Mouse (Mus musculus) erythroblast, adult 5-6 weeks (primary cell): Measurements from ENCODE around the gene Jarid2. TPM values are rescaled to one million over a fixed set of nuclear protein-coding genes. Genes with fewer than 3 reads are reported as not detected.

Experiments
- ATAC-seq: replicated peaks from 2 replicates; pipeline ENCODE4 v1.8.0; 2016; ENCODE audit warnings: moderate number of reproducible peaks, mild to moderate bottlenecking, moderate TSS enrichment, inconsistent platforms; ENCODE audit not compliant: poor library complexity, low FRiP score, severe bottlenecking
- total RNA-seq, 2 experiments: library from RNA; stranded (forward) in 1 of 2; stranded (reverse) in 1 of 2; fragments of 150-400 nt in 1 of 2; fragments of 200-764, 138-1000 nt in 1 of 2; gene quantifications; 2 replicates each; pipeline versions ENCODE4 v1.2.3 to v1.2.4; 2015 to 2017; ENCODE audit warnings: low replicate concordance in 2 of 2

Gene Jarid2
- total RNA-seq, 2 experiments from 2014 or later = 10.1 to 25.9 TPM

DNA sequence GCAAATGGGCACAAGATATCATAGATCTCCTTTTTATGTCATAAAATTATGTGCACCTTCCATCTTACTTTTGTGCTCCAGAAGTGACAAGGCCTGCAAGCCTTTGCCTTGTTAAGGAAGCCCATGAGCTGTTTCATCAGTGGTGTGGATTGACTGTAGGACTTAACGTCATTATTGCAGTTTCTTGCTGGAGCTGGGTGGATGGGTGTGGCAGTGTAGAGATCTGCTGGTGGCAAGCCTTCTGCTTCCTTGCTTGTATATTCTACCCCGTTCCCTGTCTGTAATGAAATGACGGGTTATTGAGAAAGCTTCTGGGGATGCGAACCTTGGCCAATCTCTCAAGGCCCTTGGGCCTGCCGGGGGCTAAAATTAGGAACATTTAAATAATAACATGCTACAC is 99.6 kb downstream of the Jarid2 start:
- ATAC-seq = no peak

- no peak for ATAC-seq
Measured at GRCm38 (mm10) chr13:44832104-44832503, 102.8 kb downstream of the Jarid2 start.

DNA sequence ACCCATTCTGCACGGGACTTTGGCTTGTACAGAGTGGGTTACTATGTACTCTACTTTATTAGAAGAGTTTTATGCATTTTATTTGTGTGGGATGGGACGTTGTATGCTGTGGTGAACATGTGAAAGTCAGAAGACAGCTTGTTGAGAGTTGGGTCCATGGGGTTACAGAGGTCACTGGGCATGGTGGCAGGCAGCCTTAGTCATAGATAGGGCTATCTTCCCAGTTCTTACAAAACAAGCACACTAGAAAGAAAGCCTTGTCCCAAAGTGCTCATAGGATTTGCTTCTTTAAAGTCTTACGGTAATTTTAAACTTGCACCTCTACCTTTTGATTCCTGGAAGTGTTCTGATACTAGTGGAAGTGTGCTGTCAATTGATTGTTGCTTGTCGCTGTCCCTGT is 103.6 kb downstream of the Jarid2 start:
- ATAC-seq = no peak

- ATAC-seq = no peak
Measured at GRCm38 (mm10) chr13:44833353-44833752, 104.1 kb downstream of the Jarid2 start.

- no peak for ATAC-seq
Measured at GRCm38 (mm10) chr13:44837445-44837844, 108.2 kb downstream of the Jarid2 start.

DNA sequence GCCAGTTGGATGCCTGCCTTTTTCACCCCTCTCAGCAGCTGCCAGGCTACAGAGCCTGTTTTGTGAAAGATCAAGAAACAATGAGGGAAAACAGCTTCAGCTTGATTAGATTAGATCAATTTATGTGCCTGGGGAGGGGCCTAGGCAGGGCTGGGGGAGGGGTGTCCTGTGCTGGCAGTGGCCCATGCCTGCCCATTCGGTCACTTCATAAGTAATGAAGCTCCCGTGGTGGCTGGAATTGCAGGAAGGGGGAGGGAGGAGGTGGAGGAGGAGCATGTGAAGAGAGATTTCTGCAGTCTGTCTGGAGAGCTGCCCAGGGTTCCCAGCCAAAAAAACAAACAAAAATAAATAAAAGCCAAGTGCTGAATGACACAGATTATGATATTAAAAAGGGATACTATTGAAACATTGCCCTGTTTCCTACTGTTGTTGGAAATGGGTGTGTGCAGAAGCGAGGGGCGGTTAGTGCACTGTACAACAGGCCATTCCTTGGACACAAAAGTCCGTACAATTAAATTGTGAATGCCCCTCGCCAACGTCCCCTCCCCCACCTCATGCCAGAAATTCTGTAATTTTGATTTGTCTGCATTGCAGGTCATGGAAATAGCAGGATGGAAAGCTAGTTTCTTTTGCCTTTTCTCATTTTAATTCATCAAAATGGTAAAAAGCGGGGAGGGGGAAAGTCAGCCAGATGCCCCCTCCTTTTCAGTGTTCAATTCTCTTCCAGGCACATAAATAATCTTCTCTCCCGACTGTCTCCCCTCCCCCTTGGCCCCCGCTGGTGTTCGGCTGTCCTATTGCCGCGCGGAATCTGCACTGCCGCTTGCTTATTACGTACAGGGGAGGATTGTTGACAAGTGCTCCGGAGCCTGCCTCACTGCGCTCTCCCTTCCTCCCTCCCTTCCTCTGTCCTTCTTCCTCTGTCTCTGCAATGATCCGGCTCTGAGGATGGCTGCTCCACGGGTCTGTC is 110.9 kb downstream of the Jarid2 start:
- no peak for ATAC-seq

- no peak for ATAC-seq
Measured at GRCm38 (mm10) chr13:44851426-44851825, 122.2 kb downstream of the Jarid2 start.

GRCm38 (mm10) chr13:44852024-44852423 is 122.8 kb downstream of the Jarid2 start:
- no peak for ATAC-seq

DNA sequence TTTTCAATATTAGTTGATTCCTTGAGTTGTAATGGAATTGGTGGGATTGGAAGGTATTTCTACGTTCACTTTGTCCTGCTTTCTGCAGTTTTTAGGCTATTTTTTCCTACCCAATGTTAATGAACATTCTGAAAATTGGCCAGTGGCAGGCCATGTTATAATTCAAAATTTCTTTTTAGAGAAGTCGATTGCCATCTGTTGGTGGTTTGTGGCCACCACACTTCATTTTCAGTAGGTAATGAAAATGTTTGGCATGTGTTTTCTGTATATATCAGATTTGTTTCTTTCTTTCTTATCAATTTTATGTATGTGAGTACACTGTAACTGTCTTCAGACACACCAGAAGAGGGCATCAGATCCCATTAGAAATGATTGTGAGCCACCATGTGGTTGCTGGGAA is 136.3 kb downstream of the Jarid2 start:
- no peak for ATAC-seq

DNA sequence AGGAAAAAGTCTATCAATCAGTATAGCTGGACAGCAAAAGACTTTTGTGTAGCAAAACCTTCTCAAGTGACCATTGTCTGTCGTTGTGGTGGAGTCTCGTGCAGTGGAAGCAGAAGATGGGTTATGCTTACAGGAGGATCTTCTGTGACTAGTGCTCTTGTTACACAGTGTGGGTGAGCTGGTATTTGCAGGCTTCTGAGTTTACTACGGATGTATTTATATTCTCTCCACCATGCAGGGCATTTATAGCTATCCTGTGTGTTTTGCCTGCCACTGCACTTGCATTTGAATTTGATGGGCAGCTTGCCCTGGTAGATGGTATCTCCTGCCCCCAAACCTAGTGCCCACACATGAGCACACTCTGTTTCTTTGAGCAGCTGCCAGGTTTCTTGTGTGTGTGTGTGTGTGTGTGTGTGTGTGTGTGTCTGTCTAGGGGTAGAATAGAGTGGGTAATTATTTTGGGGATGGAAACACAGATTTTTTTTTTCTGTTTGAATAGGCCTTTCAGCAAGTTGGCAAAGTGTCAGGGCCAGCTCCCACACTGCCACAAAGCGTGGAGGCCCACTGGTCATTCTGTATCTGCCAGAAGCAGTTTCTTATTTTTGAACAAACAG is 138.9 kb downstream of the Jarid2 start:
- ATAC-seq = no peak

- peak; percentile 97 for ATAC-seq
Measured at GRCm38 (mm10) chr13:44869418-44870119, 140.3 kb downstream of the Jarid2 start.

- no peak for ATAC-seq
Measured at GRCm38 (mm10) chr13:44876799-44877198, 147.5 kb downstream of the Jarid2 start.

- ATAC-seq = no peak
Measured at GRCm38 (mm10) chr13:44881001-44881400, 151.7 kb downstream of the Jarid2 start.

GRCm38 (mm10) chr13:44886221-44886620 is 156.9 kb downstream of the Jarid2 start:
- no peak for ATAC-seq

DNA sequence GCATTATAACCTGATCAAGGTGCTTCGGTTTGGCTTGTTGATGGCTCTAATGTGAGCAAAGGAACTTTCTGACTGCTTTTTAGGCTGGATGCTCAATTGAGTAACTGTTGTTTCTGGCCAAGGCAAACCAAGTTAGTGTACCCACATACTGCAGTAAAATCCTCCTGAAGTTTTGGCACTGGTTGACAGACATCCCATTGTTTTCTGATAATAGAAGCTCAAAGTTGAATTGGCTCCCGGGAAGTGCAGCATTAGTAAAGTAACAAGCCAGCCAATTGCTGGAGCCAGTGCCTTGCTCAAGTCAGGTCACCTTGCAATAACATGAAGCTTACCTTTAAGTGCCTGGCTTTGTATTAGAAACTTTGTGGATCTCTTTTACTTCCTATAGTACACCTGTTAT is 161.3 kb downstream of the Jarid2 start:
- ATAC-seq = no peak

DNA sequence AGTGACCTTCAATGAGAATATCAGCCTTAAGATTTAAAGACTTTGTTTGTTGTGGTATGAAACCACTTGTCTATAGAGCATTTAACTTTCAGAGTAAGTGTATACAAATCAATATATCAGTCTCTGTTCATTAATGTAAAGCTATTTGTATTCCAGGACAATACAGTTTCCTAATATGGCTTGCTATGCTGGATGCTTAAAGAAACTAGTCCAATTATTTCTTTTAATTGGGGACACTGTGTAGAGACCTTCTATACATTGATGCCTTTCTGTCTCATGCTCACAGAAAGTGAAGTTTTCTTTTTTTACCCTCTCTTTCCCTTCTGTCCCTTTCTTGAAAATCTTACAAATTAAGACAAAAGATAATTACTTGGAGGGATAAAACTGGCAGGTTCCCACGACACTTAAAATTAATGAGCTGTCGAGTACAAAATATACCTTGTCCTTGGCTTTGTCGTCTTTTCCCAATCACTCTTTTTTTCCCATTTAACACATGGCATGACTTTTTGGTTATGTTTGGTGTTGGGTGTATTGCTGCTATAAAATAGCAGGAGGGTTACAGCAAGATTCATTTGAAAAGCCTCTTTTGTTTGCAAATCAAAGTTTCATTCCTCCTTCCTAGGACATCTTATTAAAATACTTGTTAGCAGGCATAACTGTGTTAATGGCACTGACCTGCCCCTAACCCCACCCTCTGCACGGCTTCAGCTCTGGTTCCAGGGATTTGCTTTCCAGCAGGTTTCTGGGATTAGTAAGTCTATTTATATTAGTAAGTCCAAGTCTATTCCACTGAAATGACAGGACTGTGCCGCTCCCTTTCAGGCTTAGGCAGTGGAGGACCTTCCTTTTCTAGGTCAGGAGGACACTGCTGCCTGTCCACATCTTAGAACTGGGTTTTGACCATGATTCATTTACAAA is 162.8 kb downstream of the Jarid2 start:
- ATAC-seq = no peak

- ATAC-seq = no peak
Measured at GRCm38 (mm10) chr13:44896211-44896610, 166.9 kb downstream of the Jarid2 start.

- no peak for ATAC-seq
Measured at GRCm38 (mm10) chr13:44902299-44902698, 173.0 kb downstream of the Jarid2 start.

DNA sequence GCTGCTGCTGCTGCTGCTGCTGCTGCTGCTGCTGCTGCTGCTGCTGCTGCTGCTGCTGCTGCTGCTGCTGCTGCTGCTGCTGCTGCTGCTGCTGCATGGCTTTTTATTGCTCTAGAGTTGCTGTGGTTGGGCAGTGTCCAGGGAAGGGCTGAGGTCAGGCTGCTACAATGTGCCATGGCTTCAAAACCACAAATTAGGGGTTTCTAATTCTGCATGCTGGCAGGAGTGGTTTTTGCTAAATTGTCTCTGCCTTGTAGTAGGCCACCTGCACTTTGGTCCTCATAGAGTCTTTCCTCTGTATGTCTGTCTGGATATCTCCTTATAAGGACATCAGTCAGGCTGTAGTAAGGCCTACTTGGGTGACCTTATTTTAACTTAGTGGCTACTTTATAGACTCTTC is 174.1 kb downstream of the Jarid2 start:
- no peak for ATAC-seq

DNA sequence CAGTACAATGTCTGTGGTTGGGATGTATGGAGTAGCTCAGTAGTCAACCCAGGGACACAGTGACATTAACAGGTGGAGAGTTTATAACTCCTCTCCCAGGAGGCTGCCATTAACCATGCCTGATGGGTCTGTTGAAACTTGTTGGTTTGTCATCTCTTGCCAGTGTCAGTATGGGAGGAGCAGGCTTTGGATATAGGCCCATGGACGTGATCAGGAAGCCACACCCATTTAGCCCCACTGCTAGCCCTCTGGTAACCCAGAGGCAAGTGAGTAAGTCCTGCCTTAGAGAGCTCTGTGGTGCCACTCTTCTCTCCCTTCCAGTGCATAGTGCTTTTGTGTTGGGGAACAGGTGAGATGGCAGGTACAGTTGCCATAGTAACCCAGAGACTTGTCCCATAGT is 175.0 kb downstream of the Jarid2 start:
- no peak for ATAC-seq
